Mouse (Mus musculus): ENCODE data around the gene Col24a1. TPM values are rescaled to one million over a fixed set of nuclear protein-coding genes. Genes with fewer than 3 reads are reported as not detected.

The Col24a1 gene
- polyA plus RNA-seq, 2 experiments, result 0.20 to 0.37 TPM

GRCm38 (mm10) chr3:145575340-145575739, 283.1 kb downstream of the Col24a1 start:
- Histone ChIP-seq H3K9ac (replicated peaks) (no peak overlapping the region), H3K4me2 (ENCODE audit: low read depth) (no peak overlapping the region), H3K27ac (no peak overlapping the region), H3K4me1 (replicated peaks; ENCODE audit: control insufficient read depth in 2 of 2, insufficient read depth in 2 of 2, low read length in 1 of 2) (peaks cover 6 to 11% of the 10 kb centered on the region in 2 experiments; a peak in 3 of 4 replicates), H3K9me3 (ENCODE audit: control insufficient read depth, low read length) (no peaks in the 10 kb centered on the region), H3K27me3 (ENCODE audit: control insufficient read depth, insufficient read depth, low read length) (no peaks in the 10 kb centered on the region), H3K36me3 (replicated peaks; ENCODE audit: control insufficient read depth, insufficient read depth, low read depth) (no peaks in the 10 kb centered on the region), H3K4me3 (ENCODE audit: insufficient read depth in 1 of 2, low read depth in 2 of 2, low read length in 2 of 2) (no peak overlapping the region)
- TF ChIP-seq CTCF (IDR thresholded peaks at IDR 0.05; ENCODE audit: low read depth), result no peak
- TF ChIP-seq EP300 (IDR thresholded peaks at IDR 0.05; ENCODE audit: low read depth), result no peak
- 60% methylated on average over 7 of the region's 7 CpGs for WGBS (ENCODE audit: insufficient replicate concordance)
- DNase-seq (ENCODE audit: low read depth in 3 of 3, low spot score in 3 of 3) (no peak), ATAC-seq (ENCODE audit: insufficient read depth) (0 out of 2 replicates have a peak, but pooled peaks have one; percentile 0)

DNA sequence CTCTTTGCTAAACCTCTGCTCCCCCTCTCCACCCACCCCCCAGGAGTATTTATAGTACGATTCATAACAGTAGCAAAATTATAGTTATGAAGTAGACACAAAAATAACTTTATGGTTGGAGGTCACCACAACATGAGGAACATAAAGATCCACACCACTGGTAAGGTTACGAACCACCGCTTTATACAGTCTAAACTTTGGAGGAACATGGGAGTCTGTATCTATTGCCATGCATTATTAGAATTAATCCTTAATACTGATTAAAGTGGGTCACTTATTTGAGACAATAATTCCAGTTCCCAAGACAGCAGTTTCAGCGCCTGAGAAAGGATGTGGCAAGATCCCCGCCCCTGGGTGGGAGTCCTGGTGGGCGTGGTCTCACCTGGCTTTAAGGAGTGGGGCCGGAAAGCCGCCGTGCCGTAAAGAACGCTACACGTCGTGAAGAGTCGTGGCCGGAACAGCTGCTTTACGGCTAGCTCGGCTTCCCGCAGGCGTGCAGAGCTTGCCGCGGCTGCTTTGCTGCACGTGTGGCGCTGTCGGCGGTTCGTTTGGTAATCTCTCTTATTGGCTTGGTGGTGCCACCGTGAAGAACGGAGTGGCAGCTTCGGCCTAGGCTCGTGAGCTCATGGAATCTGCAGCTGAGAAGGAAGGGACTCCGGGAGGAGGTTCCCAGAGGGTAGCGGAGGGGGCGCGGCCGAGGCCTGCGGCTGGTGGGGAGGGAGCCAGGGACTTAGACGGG, 283.6 kb downstream of the Col24a1 start, which contains the start of gene Znhit6:
Gene Znhit6, plus strand, starts transcription at position 463 of the 739 bp plus-strand sequence.
- H3K9me3 ChIP-seq (ENCODE audit: control insufficient read depth, low read length), result no peaks in the 10 kb centered on the region
- peak within 1 kb of the TSS; percentile 43 for H3K9ac ChIP-seq (replicated peaks)
- 6% methylated on average over 37 of the region's 37 CpGs for WGBS (ENCODE audit: insufficient replicate concordance)
- ATAC-seq (ENCODE audit: insufficient read depth) (peak; percentile 89), DNase-seq (ENCODE audit: low read depth in 3 of 3, low spot score in 3 of 3) (peak; percentile 79 to 80 (median 79))
- no peaks in the 10 kb centered on the region for H3K36me3 ChIP-seq (replicated peaks; ENCODE audit: control insufficient read depth, insufficient read depth, low read depth)
- no peaks in the 10 kb centered on the region for H3K27me3 ChIP-seq (ENCODE audit: control insufficient read depth, insufficient read depth, low read length)
- TF ChIP-seq CTCF (IDR thresholded peaks at IDR 0.05; ENCODE audit: low read depth), result 0 out of 2 replicates have a peak, but pooled peaks have one; percentile 3
- no peak for TF ChIP-seq EP300 (IDR thresholded peaks at IDR 0.05; ENCODE audit: low read depth)
- H3K4me1 ChIP-seq (replicated peaks; ENCODE audit: control insufficient read depth in 2 of 2, insufficient read depth in 2 of 2, low read length in 1 of 2), result peaks cover 6 to 11% of the 10 kb centered on the region in 2 experiments; a peak in 3 of 4 replicates
- peak within 1 kb of the TSS; percentile 93 for H3K4me2 ChIP-seq (ENCODE audit: low read depth)
- no peak within 1 kb of the TSS for H3K27ac ChIP-seq
- H3K4me3 ChIP-seq (ENCODE audit: insufficient read depth in 1 of 2, low read depth in 2 of 2, low read length in 2 of 2), result peak within 1 kb of the TSS; percentile 60 to 90

DNA sequence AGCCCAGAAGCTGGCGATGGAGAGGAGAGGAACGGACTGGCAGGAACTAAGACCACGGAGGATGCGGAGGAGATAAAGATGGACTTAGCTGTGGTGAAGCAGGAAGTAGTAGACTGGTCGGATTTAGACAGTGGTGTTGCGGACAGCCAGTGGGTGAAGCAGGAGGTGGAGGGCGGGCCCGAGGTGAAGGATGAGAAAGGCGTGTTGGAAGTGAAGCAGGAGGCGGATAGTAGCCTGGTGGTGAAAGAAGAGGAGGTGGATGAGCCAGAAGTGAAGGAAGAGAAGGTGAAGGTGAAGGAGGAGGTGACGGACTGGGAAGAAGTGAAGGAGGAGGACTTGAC, 284.2 kb downstream of the Col24a1 start:
- peak; percentile 69; the same call in 1 of the 2 replicates for ATAC-seq (ENCODE audit: insufficient read depth)
- no peak overlapping the region for H3K27ac ChIP-seq
- peaks cover 6 to 11% of the 10 kb centered on the region in 2 experiments; a peak in 3 of 4 replicates for H3K4me1 ChIP-seq (replicated peaks; ENCODE audit: control insufficient read depth in 2 of 2, insufficient read depth in 2 of 2, low read length in 1 of 2)
- H3K9ac ChIP-seq (replicated peaks), result peak overlapping the region; percentile 43
- 0% methylated on average over 11 of the region's 11 CpGs for WGBS (ENCODE audit: insufficient replicate concordance)
- TF ChIP-seq EP300 (IDR thresholded peaks at IDR 0.05; ENCODE audit: low read depth) (no peak), CTCF (IDR thresholded peaks at IDR 0.05; ENCODE audit: low read depth) (no peak)
- peak overlapping the region; percentile 60 to 90 for H3K4me3 ChIP-seq (ENCODE audit: insufficient read depth in 1 of 2, low read depth in 2 of 2, low read length in 2 of 2)
- no peak for DNase-seq (ENCODE audit: low read depth in 3 of 3, low spot score in 3 of 3)
- H3K36me3 ChIP-seq (replicated peaks; ENCODE audit: control insufficient read depth, insufficient read depth, low read depth), result no peaks in the 10 kb centered on the region
- H3K9me3 ChIP-seq (ENCODE audit: control insufficient read depth, low read length), result no peaks in the 10 kb centered on the region
- peak overlapping the region; percentile 93 for H3K4me2 ChIP-seq (ENCODE audit: low read depth)
- H3K27me3 ChIP-seq (ENCODE audit: control insufficient read depth, insufficient read depth, low read length), result no peaks in the 10 kb centered on the region

DNA sequence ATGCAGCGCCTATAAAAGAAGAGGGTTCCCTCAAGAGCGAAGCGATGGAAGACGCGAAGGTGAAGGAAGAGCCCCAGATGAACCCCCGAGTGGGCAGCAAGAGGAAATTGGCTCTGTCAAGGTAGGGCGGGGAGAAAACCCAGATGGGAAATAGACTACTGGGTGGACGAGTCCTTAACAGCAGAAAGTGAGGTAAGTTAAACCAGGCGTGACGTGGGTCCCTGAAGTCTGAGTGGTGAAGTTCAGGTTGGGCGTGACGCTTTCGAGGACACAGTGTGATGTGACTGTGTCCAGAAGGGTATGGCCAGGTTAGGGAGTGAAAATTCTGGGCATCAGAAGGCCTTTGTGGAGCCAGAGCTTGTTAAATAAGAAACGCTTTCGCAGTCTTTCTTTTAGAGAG, 284.6 kb downstream of the Col24a1 start:
- Histone ChIP-seq H3K4me3 (ENCODE audit: insufficient read depth in 1 of 2, low read depth in 2 of 2, low read length in 2 of 2) (peak overlapping the region; percentile 60 to 90), H3K27ac (no peak overlapping the region), H3K4me2 (ENCODE audit: low read depth) (peak overlapping the region; percentile 93), H3K36me3 (replicated peaks; ENCODE audit: control insufficient read depth, insufficient read depth, low read depth) (no peaks in the 10 kb centered on the region), H3K4me1 (replicated peaks; ENCODE audit: control insufficient read depth in 2 of 2, insufficient read depth in 2 of 2, low read length in 1 of 2) (peaks cover 6 to 11% of the 10 kb centered on the region in 2 experiments; a peak in 3 of 4 replicates), H3K27me3 (ENCODE audit: control insufficient read depth, insufficient read depth, low read length) (no peaks in the 10 kb centered on the region), H3K9me3 (ENCODE audit: control insufficient read depth, low read length) (no peaks in the 10 kb centered on the region), H3K9ac (replicated peaks) (peak overlapping the region; percentile 43)
- ATAC-seq (ENCODE audit: insufficient read depth) (no peak), DNase-seq (ENCODE audit: low read depth in 3 of 3, low spot score in 3 of 3) (no peak)
- no peak for TF ChIP-seq CTCF (IDR thresholded peaks at IDR 0.05; ENCODE audit: low read depth)
- no peak for TF ChIP-seq EP300 (IDR thresholded peaks at IDR 0.05; ENCODE audit: low read depth)
- WGBS (ENCODE audit: insufficient replicate concordance), result 24% methylated on average over 15 of the region's 15 CpGs

GRCm38 (mm10) chr3:145583043-145583442, 290.8 kb downstream of the Col24a1 start:
- 0 out of 2 replicates have a peak, but pooled peaks have one; percentile 14 for ATAC-seq (ENCODE audit: insufficient read depth)
- Histone ChIP-seq H3K27me3 (ENCODE audit: control insufficient read depth, insufficient read depth, low read length) (no peaks in the 10 kb centered on the region), H3K4me3 (ENCODE audit: insufficient read depth in 1 of 2, low read depth in 2 of 2, low read length in 2 of 2) (no peak overlapping the region)

More at GRCm38 (mm10) chr3:145583043-145583442, 290.8 kb downstream of the Col24a1 start:
- H3K27ac ChIP-seq, result no peak overlapping the region
- no peak for TF ChIP-seq EP300 (IDR thresholded peaks at IDR 0.05; ENCODE audit: low read depth)
- TF ChIP-seq CTCF (IDR thresholded peaks at IDR 0.05; ENCODE audit: low read depth), result no peak
- no peak overlapping the region for H3K4me2 ChIP-seq (ENCODE audit: low read depth)
- 68% methylated on average over 4 of the region's 4 CpGs for WGBS (ENCODE audit: insufficient replicate concordance)
- peaks cover 3% of the 10 kb centered on the region for H3K36me3 ChIP-seq (replicated peaks; ENCODE audit: control insufficient read depth, insufficient read depth, low read depth)
- no peak for DNase-seq (ENCODE audit: low read depth in 3 of 3, low spot score in 3 of 3)
- H3K9me3 ChIP-seq (ENCODE audit: control insufficient read depth, low read length), result no peaks in the 10 kb centered on the region
- H3K4me1 ChIP-seq (replicated peaks; ENCODE audit: control insufficient read depth in 2 of 2, insufficient read depth in 2 of 2, low read length in 1 of 2), result no peaks in the 10 kb centered on the region
- no peak overlapping the region for H3K9ac ChIP-seq (replicated peaks)
